Mouse (Mus musculus) forebrain, embryonic 12.5 days (tissue): ENCODE data around the gene 1810055G02Rik. TPM values are rescaled to one million over a fixed set of nuclear protein-coding genes. Genes with fewer than 3 reads are reported as not detected.
A peak's percentile ranks its signal among the peaks of the same experiment; 100 is the strongest.

ENCODE experiments used
- ATAC-seq: fragments of 200-750 bp; cut with Nextera tagmentation; 2 replicates; pipeline ENCODE4 v1.8.0; 2017; ENCODE audit warnings: moderate TSS enrichment; ENCODE audit not compliant: low FRiP score
- H3K27ac ChIP-seq: fragments of 300-500 bp; sonication (generic); 2 replicates; pipeline ENCODE4 v1.5.1; 2016; ENCODE audit warnings: mild to moderate bottlenecking
- H3K27me3 ChIP-seq: fragments of 300-500 bp; sonication (generic); 2 replicates; pipeline ENCODE4 v1.6.1; 2016; ENCODE audit warnings: mild to moderate bottlenecking
- H3K36me3 ChIP-seq: fragments of 300-500 bp; sonication (generic); replicated peaks from 2 replicates; pipeline ENCODE4 v1.6.1; 2016; ENCODE audit warnings: mild to moderate bottlenecking
- H3K4me1 ChIP-seq: fragments of 300-500 bp; sonication (generic); 2 replicates; pipeline ENCODE4 v1.6.1; 2016
- H3K4me2 ChIP-seq: fragments of 300-500 bp; sonication (generic); 2 replicates; pipeline ENCODE4 v1.6.1; 2016; ENCODE audit warnings: mild to moderate bottlenecking, moderate library complexity
- H3K4me3 ChIP-seq: fragments of 300-500 bp; sonication (generic); replicated peaks from 2 replicates; pipeline ENCODE4 v1.5.1; 2016; ENCODE audit warnings: mild to moderate bottlenecking
- H3K9ac ChIP-seq: fragments of 300-500 bp; sonication (generic); 2 replicates; pipeline ENCODE4 v1.6.1; 2016; ENCODE audit warnings: mild to moderate bottlenecking
- H3K9me3 ChIP-seq: fragments of 300-500 bp; sonication (generic); 2 replicates; pipeline ENCODE4 v1.6.1; 2016
- WGBS: fragments of 180-500 bp; shearing (Covaris S2); methylation state at CpG from one replicate; pipeline ENCODE4 v1.1.7; 2016; 5-methylcytosine and 5-hydroxymethylcytosine counted together
- polyA plus RNA-seq: library from polyadenylated mRNA; unstranded; fragments of >200 nt; fragmentation: Nextera tagmentation; extraction: Ambion mirVana; gene quantifications from 2 replicates; pipeline ENCODE4 v1.2.1, GENCODE M21; 2016

Gene 1810055G02Rik
- polyA plus RNA-seq, 1 experiment from 2014 or later: 35.1 TPM

- no peak overlapping the region for H3K27ac ChIP-seq
- no peak overlapping the region for H3K4me3 ChIP-seq
- H3K4me2 ChIP-seq: no peak overlapping the region
- WGBS: 87% methylated on average over 7 of the region's 7 CpGs
- no peaks in the 10 kb centered on the region for H3K27me3 ChIP-seq
- no peak for ATAC-seq
- no peak overlapping the region for H3K9ac ChIP-seq
- no peaks in the 10 kb centered on the region for H3K36me3 ChIP-seq
- H3K9me3 ChIP-seq: no peaks in the 10 kb centered on the region
- no peaks in the 10 kb centered on the region for H3K4me1 ChIP-seq
Measured at GRCm38 (mm10) chr19:3698035-3698434, 10.1 kb upstream of the 1810055G02Rik start.

GRCm38 (mm10) chr19:3699508-3700438 lies 8.3 kb upstream of the 1810055G02Rik start:
- Histone ChIP-seq H3K9ac (no peak overlapping the region), H3K4me2 (no peak overlapping the region), H3K27me3 (no peaks in the 10 kb centered on the region), H3K9me3 (no peaks in the 10 kb centered on the region), H3K36me3 (no peaks in the 10 kb centered on the region), H3K4me1 (no peaks in the 10 kb centered on the region), H3K27ac (no peak overlapping the region), H3K4me3 (no peak overlapping the region)
- WGBS: 36% methylated on average over 6 of the region's 6 CpGs
- peak; percentile 55; the same call in 1 of the 2 replicates for ATAC-seq

- no peaks in the 10 kb centered on the region for H3K27me3 ChIP-seq
- H3K4me2 ChIP-seq: no peak overlapping the region
- H3K4me1 ChIP-seq: peaks cover 2% of the 10 kb centered on the region
- H3K36me3 ChIP-seq: no peaks in the 10 kb centered on the region
- ATAC-seq: no peak
- H3K9me3 ChIP-seq: no peaks in the 10 kb centered on the region
- 78% methylated on average over 4 of the region's 4 CpGs for WGBS
- H3K27ac ChIP-seq: no peak overlapping the region
- H3K9ac ChIP-seq: no peak overlapping the region
- no peak overlapping the region for H3K4me3 ChIP-seq
Measured at GRCm38 (mm10) chr19:3702460-3702859, 5.6 kb upstream of the 1810055G02Rik start.

- Histone ChIP-seq H3K27ac (no peak overlapping the region), H3K36me3 (peaks cover 2% of the 10 kb centered on the region; the same call in 1 of the 2 replicates), H3K4me3 (no peak overlapping the region), H3K9ac (no peak overlapping the region), H3K4me1 (peaks cover 17% of the 10 kb centered on the region), H3K9me3 (no peaks in the 10 kb centered on the region), H3K27me3 (no peaks in the 10 kb centered on the region), H3K4me2 (no peak overlapping the region)
- ATAC-seq: no peak
- 39% methylated on average over 1 of the region's 1 CpGs for WGBS
Measured at GRCm38 (mm10) chr19:3706258-3706657, 1.8 kb upstream of the 1810055G02Rik start.

- Histone ChIP-seq H3K27me3 (no peaks in the 10 kb centered on the region), H3K27ac (peak overlapping the region; percentile 88), H3K9me3 (no peaks in the 10 kb centered on the region), H3K36me3 (peaks cover 7% of the 10 kb centered on the region; the same call in 1 of the 2 replicates), H3K4me1 (peaks cover 17% of the 10 kb centered on the region), H3K9ac (peak overlapping the region; percentile 85), H3K4me2 (peak overlapping the region; percentile 71), H3K4me3 (peak overlapping the region; percentile 82)
- WGBS: 38% methylated on average over 10 of the region's 10 CpGs
- no peak; the same call in 1 of the 2 replicates for ATAC-seq
Measured at GRCm38 (mm10) chr19:3707553-3707952, 540 bp upstream of the 1810055G02Rik start.

GRCm38 (mm10) chr19:3709013-3709787 lies 1.1 kb downstream of the 1810055G02Rik start:
- Histone ChIP-seq H3K9me3 (no peaks in the 10 kb centered on the region), H3K4me3 (peak overlapping the region; percentile 82), H3K36me3 (peaks cover 8% of the 10 kb centered on the region; the same call in 1 of the 2 replicates), H3K4me1 (peaks cover 17% of the 10 kb centered on the region), H3K27me3 (no peaks in the 10 kb centered on the region), H3K9ac (peak overlapping the region; percentile 85), H3K27ac (no peak overlapping the region), H3K4me2 (peak overlapping the region; percentile 71)
- ATAC-seq: no peak
- WGBS: 45% methylated on average over 10 of the region's 10 CpGs

GRCm38 (mm10) chr19:3710436-3710835 lies 2.3 kb downstream of the 1810055G02Rik start:
- 87% methylated on average over 2 of the region's 2 CpGs for WGBS
- ATAC-seq: no peak
- H3K27me3 ChIP-seq: no peaks in the 10 kb centered on the region
- peaks cover 19% of the 10 kb centered on the region for H3K36me3 ChIP-seq
- H3K9ac ChIP-seq: no peak overlapping the region
- no peaks in the 10 kb centered on the region for H3K9me3 ChIP-seq
- H3K4me1 ChIP-seq: peaks cover 17% of the 10 kb centered on the region
- no peak overlapping the region for H3K4me2 ChIP-seq
- H3K4me3 ChIP-seq: no peak overlapping the region
- H3K27ac ChIP-seq: no peak overlapping the region

- H3K4me2 ChIP-seq: no peak overlapping the region
- no peak for ATAC-seq
- H3K4me3 ChIP-seq: no peak overlapping the region
- 96% methylated on average over 6 of the region's 6 CpGs for WGBS
- no peak overlapping the region for H3K9ac ChIP-seq
- H3K27ac ChIP-seq: no peak overlapping the region
- H3K36me3 ChIP-seq: peaks cover 49% of the 10 kb centered on the region
- H3K27me3 ChIP-seq: no peaks in the 10 kb centered on the region
- no peaks in the 10 kb centered on the region for H3K9me3 ChIP-seq
- H3K4me1 ChIP-seq: peaks cover 10% of the 10 kb centered on the region
Measured at GRCm38 (mm10) chr19:3714381-3714780, 6.3 kb downstream of the 1810055G02Rik start.

- peak overlapping the region; percentile 40; the same call in 1 of the 2 replicates for H3K9ac ChIP-seq
- H3K4me2 ChIP-seq: peak overlapping the region; percentile 70
- H3K9me3 ChIP-seq: 0 out of 2 replicates have a peak, but pooled peaks cover 4% of the 10 kb centered on the region
- H3K27me3 ChIP-seq: no peaks in the 10 kb centered on the region
- H3K4me3 ChIP-seq: peak overlapping the region; percentile 37
- peaks cover 14% of the 10 kb centered on the region for H3K4me1 ChIP-seq
- peak; percentile 75 for ATAC-seq
- H3K36me3 ChIP-seq: peaks cover 42% of the 10 kb centered on the region
- WGBS: 44% methylated on average over 19 of the region's 19 CpGs
- H3K27ac ChIP-seq: no peak overlapping the region
Measured at GRCm38 (mm10) chr19:3718481-3719361, 10.6 kb downstream of the 1810055G02Rik start.

GRCm38 (mm10) chr19:3719362-3719891 lies 11.3 kb downstream of the 1810055G02Rik start:
- peaks cover 39% of the 10 kb centered on the region for H3K36me3 ChIP-seq
- H3K4me3 ChIP-seq: peak overlapping the region; percentile 37
- peaks cover 14% of the 10 kb centered on the region for H3K4me1 ChIP-seq
- peak overlapping the region; percentile 40; the same call in 1 of the 2 replicates for H3K9ac ChIP-seq
- peak overlapping the region; percentile 70 for H3K4me2 ChIP-seq
- H3K27me3 ChIP-seq: no peaks in the 10 kb centered on the region
- ATAC-seq: peak; percentile 65
- H3K9me3 ChIP-seq: 0 out of 2 replicates have a peak, but pooled peaks cover 6% of the 10 kb centered on the region
- no peak overlapping the region for H3K27ac ChIP-seq
- WGBS: 2% methylated on average over 27 of the region's 27 CpGs

- Histone ChIP-seq H3K27me3 (no peaks in the 10 kb centered on the region), H3K9ac (no peak overlapping the region), H3K9me3 (0 out of 2 replicates have a peak, but pooled peaks cover 6% of the 10 kb centered on the region), H3K36me3 (peaks cover 2% of the 10 kb centered on the region; the same call in 1 of the 2 replicates), H3K27ac (no peak overlapping the region), H3K4me2 (no peak overlapping the region), H3K4me1 (peaks cover 14% of the 10 kb centered on the region), H3K4me3 (no peak overlapping the region)
- 94% methylated on average over 9 of the region's 9 CpGs for WGBS
- ATAC-seq: no peak
Measured at GRCm38 (mm10) chr19:3723170-3723569, 15.1 kb downstream of the 1810055G02Rik start.
